Mouse (Mus musculus): ENCODE measurements around the gene Noxo1. TPM values are rescaled to one million over a fixed set of nuclear protein-coding genes. Genes with fewer than 3 reads are reported as not detected.
"Not testable (repeated sequence)": the region's sequence is repeated elsewhere in the genome, so short reads cannot be mapped to it uniquely, and the experiment has no call there.

The Noxo1 gene
- total RNA-seq (2021): 1 to 10 TPM; 4.3 to 6.6 TPM
- long read RNA-seq, experiment 1, partial matches to known transcripts: 0 of 1 reads
- long read RNA-seq, experiment 1, other reads (novel, unspliced or antisense): 1 of 1 reads
- long read RNA-seq, experiment 2, partial matches to known transcripts: 1 of 4 reads
- long read RNA-seq, experiment 2, other reads (novel, unspliced or antisense): 2 of 4 reads

DNA sequence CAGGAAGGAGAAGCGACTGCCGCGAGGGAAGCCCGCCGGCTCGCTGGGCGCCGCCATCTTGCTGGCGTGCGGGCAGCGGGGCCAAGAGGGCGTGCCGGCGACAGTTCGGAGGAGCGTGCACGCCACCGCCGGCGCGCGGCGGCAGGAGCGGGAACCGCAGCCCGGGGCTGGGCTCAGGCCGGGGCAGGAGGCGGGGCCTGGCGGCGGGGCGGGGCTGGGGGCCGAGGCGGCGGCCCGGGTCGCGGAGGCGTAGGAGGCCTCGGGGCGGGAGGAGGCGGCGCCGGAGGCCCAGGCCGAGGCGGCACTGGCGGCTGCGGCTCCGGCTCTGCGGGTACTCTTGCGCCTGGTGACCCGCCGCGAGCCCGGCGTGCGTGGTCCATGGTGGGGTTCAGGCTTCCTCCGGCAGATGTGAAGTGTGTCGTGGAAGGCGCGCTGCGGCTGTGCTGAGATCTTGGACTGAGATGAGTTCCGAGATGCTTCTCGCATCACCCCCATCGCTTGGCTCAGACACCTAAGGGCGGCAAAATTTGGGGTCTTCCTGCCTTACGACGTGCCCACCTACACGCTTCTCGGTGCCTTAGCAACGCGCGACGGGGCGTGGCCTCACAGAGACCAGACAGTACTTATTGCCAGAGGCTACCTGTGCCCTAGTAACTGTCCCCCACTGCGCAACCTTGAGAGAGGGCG lies at the start of gene Noxo1, which contains the start of gene Gfer:
Gene Noxo1 (plus strand): TSS at position 224 of the 687 bp plus-strand sequence.
Gene Gfer (minus strand): TSS at position 146 of the 687 bp plus-strand sequence.
- DNase-seq: peak; percentile 96

DNA sequence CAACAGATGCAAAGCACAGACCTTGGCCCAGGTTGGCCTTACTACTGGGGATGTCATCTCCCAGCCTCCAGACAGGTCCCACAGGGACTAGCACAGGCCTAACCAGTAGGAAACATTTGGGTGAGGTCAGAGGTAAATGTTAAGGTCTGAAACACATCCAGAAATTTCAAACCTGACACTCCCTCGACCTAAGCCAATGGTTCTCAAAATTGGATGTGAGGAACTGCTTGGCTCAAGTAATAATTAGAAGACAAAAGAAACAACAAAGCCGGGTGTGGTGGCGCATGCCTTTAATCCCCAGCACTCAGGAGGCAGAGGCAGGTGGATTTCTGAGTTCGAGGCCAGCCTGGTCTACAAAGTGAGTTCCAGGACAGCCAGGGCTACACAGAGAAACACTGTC lies 49.7 kb upstream of the Noxo1 start:
- no peak for DNase-seq

DNA sequence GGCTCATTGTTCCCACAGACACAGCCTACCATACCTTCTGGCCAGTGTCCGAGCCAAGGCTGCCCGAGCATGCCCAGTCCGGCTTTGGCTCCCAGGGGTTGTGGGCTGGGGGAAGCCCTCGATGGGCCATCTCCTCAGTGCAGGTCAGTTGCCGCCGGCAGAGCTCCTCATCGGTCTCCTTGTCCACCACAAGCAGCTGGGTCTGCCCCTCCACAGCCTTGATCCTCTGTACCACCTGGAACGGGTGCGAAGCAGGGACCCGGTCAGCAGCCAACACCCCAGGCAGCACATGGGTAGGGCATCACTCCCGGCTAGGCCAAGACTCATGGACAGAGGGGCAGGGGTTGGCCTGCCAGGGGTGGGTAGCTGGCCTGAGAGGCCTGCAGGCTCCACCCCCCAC lies 48.5 kb upstream of the Noxo1 start:
- DNase-seq: no peak

DNA sequence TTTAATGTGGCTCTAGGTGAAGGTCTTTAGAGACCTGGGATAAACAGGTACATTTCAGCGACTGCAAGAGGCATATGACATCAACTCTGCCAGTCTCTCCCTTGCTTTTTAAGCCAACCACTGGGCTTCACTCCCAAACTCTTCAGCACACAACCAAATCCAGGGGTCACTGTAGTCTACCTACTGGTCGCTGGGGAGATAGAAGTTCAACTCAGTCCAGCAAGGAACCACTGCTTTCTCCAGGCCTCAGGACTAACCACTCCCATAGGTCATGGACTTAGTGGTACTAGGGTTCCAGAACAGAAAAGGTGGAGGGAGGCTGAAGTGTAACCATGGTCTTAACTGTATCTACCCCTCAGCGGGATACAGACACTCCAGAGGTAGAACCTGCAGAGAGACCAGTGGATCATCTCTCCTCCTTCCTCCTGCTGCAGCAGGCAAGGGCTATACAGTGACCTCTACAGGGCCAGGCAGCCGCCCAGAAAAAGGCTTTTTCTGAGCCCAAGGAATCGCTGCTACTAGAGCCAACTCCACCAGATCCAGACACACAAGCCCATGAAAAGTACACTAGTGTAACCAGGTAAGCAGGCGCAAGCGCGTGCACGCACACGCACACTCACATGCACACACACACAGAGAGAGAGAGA lies 47.2 kb upstream of the Noxo1 start:
- no peak for DNase-seq

DNA sequence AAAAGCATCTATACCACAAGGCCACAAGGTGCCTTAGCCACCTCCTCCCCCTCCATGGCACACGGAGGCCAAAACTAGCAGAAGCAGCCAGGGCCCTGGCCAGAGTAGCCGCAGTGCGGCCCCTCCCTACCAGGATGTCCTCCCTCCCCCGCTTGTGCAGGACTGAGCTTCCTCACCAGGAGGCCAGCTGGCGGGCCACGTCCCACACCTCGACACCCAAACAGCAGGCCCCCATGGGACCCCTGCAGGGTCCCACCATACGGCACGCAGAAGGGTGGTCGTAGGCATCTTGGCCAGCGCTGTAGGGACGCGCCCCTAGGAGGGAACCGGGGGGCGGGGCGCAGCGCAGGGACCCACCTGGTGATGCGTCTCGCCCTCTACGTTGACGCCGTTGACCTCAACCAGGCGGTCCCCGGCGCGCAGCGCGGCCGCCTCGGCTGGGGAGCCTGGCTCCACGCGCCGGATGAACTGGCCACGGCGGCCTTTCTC lies 46.4 kb upstream of the Noxo1 start:
- peak; percentile 62 for DNase-seq

DNA sequence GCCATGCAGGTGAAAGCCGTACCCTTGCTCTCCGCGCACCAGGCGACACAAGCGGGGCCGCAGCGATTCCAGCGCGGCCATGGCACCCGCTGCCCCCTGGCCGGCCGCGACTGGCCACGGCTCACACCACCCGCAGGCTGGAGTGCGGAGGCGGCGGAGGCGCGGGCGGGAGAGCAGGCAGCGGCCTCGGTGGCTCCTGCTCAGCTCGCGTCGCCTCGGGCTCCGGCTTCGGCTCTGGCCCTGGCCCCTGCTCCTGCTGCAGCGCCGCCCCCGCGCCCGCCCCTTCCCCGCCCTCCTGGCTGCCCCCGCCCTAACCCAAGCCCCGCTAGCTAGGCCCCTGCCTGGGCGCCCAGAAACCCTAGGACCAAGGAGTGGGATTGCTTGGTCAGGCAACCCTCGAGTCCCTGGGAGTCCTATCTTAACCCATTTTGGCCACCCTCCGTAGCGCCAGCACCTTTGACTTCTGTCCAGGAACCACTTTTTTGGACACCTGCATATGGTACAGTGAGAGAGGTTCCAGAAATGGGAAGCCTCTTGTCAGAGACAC lies 45.9 kb upstream of the Noxo1 start, which contains the start of gene Slc9a3r2:
Gene Slc9a3r2 (minus strand): TSS at position 258 of the 547 bp plus-strand sequence.
- peak; percentile 82 for DNase-seq

DNA sequence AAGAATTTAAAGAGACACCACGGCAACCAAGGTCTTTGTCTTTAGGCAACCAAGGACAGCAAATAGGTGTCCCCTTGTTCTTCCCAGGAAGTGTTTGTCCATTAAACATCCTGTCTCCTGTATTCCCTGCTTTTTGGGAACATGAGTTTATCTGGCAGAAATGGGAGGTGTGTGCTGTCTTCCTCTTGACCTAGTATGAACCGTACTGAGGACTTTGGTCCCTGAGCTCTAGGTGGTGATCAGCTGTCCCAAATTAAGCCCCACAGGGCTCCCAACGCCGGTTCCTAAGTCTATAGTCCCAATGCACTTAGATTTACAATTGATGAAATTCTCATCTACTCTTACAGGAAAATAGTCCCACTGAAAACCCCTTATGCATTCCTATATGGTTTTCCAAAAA lies 45.3 kb upstream of the Noxo1 start:
- DNase-seq: no peak

DNA sequence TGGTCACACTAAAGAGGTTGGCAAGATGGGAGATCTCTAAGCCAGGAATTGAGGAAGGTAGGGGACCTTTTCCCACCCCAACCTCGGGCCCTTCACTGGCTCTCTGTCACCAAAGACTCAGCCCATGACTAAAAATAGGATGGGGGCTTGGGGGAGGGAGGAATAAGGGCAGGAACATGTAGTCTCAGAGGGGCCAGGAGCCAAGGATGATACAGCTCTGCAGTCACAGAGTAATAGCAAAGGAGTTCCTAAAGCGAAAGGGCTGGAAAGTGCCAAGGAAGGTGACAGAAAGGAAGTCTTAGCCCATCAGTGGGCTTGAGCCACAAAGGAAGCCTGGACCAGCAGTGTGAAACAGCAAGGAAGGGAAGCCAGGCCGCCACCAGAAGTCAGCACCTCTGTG lies 44.2 kb upstream of the Noxo1 start:
- DNase-seq: no peak

DNA sequence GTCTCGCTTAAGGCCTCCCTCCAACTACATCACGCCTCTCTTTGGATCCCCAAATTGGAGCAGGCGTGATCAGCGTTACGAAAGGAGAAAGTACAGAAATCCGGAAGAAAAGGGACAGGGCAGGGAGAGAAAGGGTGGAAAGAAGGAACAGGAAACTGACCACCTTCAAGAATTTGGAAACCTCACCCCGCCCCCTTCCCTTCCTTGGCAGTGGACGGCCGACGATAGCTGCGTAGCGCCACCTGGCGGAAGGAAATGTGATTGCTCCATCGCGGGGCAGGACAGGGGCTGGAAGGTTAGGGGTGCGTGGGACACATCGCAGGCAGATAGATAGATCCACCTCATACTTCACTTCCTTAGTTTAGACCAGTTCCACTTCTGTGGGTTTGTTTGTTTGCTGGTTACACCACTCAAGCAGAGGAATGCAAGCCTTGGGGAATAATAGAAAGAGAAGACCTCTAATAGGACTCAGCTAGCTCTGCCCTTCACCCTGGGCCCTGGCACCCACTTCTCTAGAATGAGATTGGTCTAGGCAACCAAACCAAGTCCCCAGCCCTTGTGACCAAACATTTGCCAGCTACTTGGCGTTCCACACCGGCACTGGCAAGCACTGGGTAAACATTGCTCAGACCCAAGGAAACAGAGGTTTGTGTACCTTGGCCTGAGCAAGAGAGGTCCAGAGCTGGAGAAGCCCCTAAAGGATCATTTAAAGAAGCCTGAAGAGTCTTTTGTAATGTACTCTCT lies 41.9 kb upstream of the Noxo1 start:
- DNase-seq: peak; percentile 86

DNA sequence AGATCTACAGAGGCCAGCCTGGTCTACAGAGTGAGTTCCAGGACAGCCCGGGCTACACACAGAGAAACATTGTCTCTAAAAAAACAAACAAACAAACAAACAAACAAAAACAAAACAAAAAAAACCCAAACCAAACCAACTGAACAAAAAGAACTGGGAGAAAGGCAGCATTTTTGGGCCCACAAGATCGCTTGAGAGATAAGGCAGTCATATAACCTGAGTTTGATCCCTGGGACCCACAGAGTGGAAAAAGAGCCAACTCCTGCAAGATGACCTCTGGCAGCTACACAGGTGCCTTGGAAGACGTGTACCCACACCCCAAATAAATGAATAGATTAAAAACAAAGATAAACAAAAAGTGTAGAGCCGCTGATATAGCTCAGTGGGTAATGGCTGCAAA lies 41.1 kb upstream of the Noxo1 start:
- DNase-seq: no peak

DNA sequence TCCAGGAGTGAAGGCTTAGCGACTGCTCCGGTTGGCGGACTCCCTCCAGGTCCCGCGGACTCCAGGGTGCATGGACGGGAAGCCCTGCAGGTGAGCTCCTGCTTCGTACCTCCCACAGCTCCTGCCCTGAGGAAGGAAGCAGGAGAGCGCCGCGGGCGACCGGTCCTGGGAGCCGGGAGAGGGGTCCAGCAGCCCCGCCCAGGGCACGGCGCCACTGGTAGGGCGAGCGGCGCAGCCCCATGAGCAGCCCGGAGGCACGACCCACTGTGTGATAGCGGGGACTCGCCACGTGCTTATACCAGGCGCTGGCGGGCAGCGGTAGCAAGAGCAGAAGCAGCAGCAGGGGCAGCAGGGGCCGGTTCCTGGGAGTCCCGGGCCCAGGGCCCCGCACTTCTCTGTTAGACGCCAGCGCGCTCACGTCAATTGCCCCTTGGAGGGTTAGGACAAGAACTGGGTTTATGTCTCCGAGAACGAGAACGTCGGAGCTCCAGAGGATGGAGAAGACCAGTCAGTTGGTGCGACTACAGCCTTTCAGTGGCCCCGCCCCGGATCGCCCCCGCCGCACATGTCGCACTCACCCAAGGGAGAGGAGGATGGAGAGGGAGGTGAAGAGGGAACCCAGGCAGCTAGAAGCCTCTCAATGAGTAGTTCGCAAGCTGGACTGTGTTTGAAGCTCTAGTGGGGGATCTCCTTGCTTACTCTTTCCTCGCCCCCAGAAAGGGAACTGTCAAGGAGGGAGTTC lies 37.8 kb upstream of the Noxo1 start, which contains the start of gene Npw:
Gene Npw (minus strand): TSS at position 441 of the 742 bp plus-strand sequence.
- DNase-seq: no peak

DNA sequence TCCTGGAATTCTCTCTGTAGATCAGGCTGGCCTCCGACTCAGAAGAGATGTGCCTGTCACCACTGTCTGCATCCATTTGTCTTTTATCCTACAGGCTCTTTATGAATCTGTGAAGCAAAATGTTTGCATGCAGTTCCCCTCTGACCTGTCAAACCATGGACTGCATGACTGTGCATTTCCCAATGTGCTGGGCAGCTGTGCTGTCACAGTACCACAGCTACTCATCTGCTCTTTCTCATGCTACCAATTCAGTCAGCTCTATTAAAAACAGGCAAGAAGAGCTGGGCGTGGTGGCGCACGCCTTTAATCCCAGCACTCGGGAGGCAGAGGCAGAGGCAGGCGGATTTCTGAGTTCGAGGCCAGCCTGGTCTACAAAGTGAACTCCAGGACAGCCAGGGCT lies 29.0 kb upstream of the Noxo1 start:
- not testable (repeated sequence) for DNase-seq

DNA sequence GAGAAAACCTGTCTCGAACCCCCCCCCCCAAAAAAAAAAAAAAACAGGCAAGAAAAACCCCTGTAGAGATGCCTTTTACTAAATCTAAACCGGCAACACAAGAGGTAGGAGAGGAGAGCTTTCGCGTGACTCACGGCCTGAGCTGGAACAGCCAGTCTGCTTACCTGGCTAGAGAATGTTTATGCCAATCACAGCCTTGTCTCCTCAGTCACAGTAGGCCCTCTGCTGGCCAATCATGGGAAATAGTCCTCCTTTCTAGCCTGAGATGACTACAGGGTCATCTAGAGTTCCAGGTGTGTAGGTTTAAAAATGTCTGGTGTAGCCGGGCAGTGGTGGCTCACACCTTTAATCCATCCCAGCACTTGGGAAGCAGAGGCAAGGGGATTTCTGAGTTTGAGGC lies 28.6 kb upstream of the Noxo1 start:
- DNase-seq: peak; percentile 66

DNA sequence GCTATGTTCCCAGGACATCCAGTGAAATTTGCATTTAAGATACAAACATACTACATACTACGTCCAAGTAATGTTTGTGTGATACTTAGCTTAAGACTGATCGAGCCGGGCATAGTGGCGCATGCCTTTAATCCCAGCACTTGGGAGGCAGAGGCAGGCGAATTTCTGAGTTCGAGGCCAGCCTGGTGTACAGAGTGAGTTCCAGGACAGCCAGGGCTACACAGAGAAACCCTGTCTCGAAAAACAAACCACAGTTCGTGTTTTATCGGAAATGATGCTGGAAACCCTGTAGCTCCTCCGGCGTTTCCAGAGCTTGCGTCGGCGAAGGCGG lies 26.9 kb upstream of the Noxo1 start:
- not testable (repeated sequence) for DNase-seq

DNA sequence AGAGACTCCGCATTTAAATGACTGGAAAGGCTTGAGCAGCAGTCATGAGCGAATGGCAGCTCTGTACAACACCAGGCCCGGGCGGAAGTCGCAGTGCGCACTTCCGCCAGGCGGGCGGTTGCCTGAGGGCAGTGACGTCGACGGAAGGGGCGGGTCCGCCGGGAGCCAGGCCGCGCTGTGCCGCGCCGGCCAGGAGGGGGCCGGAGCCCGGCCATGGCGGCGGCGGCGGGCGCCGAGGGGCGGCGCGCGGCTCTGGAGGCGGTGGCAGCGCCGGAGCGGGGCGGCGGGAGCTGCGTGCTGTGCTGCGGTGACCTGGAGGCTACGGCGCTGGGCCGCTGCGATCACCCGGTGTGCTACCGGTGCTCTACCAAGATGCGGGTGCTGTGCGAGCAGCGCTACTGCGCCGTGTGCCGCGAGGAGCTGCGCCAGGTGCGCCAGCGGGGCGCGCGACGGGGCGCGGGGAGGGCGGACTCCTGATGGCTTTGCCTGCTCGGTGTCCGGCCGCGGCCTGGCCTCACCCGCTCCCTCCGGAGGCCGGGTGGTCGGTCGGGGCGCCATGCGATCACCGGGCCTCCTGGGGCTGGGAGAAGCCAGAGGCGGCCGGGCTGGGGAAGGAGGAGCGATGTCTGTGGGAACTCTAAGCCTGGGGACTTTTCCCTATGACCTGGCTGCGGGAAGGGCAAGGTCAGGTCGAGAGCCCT lies 26.3 kb upstream of the Noxo1 start, which contains the start of gene Zfp598:
Gene Zfp598 (plus strand): TSS at position 143 of the 701 bp plus-strand sequence.
- DNase-seq: peak; percentile 98

DNA sequence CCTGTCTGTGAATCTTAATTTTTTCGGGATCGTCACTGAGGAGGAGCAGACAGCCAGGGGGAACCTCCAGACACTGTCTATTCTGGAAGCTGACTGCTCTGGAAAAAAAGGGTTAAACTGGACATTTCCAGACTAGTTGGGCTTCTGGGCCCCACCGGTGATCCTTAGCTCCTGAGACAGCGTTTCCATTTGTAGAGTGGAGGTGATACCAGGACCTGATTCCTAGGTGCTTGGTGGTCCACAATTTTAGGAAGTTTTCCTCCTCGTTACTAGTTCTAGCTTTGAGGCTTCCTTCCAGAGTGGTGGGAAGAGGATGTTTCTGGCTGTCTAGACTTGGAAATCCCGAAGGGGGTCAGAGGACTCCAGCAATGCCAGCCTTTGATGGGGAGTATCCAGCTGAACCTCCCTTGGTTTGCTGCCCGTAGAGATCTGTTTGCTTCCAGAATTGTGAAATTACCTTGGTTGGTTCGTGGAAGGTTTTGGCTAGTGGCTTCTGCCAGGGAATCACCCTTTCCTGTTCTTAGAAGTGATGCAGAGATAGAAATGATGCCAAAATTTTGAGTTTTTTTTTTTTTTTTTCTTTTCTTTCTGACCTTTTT lies 25.7 kb upstream of the Noxo1 start:
- DNase-seq: no peak

DNA sequence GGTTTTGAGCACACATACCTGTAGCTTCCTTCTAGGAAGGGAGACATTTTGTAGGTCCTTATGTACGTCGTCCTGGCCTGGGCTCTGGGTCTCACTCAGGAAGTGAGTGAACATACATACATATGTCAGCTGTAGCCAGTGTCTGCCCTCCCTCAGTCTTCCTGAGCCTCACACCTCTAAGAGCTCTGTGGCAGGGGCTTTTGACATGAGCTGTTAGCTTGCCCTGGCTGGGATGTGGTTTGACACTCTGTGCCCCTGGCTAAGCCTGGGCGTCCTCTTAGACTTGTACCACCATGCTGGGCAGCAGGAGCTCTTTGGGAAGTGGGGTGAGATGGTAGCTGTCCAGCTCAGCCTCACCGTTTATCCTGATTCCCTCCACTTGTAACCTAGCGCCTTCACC lies 24.7 kb upstream of the Noxo1 start:
- DNase-seq: no peak

DNA sequence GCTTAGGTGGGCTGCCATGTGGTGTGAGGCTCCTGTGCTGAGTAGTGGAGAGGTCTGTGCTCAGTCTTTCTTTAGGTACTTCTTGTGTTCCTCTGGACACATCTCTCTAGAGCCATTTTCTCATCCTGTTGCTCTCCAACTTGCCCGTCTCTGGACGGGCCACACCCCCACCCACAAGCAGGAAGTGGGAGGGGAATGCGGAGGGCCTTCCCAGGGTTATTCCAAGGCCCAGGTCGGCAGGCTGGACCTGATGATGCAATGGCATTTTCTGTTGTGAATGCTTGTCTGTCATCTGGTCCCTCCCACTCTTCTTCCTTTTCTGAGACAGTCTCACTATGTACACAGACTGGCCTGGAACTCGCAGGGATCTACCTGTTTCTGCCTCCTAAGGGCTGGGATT lies 23.9 kb upstream of the Noxo1 start:
- peak; percentile 75 for DNase-seq

DNA sequence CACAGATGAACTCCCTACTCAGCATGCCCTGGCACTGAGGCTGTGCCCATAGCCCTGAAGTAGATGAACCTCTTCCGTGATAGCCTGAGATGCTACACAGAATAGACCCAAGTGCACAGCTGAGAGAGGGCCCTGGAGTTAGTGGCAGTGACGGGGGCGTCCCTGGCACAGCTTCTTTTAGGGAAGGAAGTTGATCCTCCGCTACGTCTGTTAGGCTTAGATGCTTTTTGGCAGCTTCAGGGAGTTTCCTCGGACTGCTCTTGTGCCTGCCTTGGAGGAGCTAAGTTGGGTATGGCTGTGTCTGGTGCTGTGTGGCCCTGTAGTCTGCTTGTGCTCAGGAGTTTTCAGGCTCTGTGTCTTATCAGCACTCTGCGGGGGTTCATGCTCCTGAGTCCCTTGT lies 21.8 kb upstream of the Noxo1 start:
- no peak for DNase-seq

DNA sequence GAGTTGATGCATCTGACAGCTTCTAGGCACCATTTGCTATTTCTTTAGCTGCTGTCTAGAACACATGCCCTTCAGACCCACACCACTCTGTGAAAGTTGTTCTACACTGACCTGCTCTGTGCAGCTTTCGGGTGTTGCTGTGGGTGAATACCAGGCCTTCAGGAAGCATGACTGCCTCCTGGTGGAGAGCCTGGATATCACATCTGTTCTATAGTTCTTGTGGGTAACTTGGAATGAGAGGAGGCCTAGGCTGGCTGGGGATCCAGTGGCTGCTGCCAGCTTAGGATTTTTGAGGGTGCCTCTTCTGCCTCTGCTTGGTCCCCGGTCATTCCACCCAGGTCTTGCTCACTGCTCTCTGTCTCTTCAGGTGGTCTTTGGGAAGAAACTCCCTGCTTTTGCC lies 19.8 kb upstream of the Noxo1 start:
- DNase-seq: peak; percentile 78
